Mouse (Mus musculus): ENCODE measurements at regions not wholly inside any gene's neighbourhood (a gene's known extent, or its start where the extent isn't known, plus 50 kb on each side); places are given as distances from the start of the nearest gene placed in this dataset.

DNA sequence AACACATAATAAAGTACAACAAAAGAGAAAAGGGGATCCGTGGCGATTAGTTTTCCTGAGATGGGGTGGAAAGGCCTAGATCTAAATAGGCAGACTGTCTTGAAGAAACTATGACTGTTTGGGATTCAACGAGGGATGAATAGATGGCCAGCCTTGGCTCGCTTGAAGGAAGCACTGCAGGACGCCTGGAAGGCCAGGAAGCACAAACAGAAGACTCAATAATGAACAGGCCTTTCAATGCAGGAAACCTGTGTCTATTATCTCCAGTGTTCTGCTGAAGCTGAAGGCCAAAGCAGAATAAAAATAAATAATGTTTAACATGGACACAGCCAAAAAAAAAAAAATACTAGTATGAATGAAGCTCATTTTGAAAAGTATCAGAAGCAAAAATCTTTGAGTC, 642.3 kb downstream of the Stpg2 start:
- no peak overlapping the region for H3K4me3 ChIP-seq
- H3K4me1 ChIP-seq, result no peaks in the 10 kb centered on the region
- no peaks in the 10 kb centered on the region for H3K36me3 ChIP-seq
- H3K27me3 ChIP-seq (replicated peaks), result no peaks in the 10 kb centered on the region
- 45% methylated on average over 5 of the region's 5 CpGs for WGBS
- H3K4me2 ChIP-seq (replicated peaks), result no peak overlapping the region
- no peak overlapping the region for H3K9ac ChIP-seq
- no peaks in the 10 kb centered on the region for H3K9me3 ChIP-seq
- ATAC-seq (ENCODE audit: low FRiP score, low read depth), result no peak
- no peak overlapping the region for H3K27ac ChIP-seq

DNA sequence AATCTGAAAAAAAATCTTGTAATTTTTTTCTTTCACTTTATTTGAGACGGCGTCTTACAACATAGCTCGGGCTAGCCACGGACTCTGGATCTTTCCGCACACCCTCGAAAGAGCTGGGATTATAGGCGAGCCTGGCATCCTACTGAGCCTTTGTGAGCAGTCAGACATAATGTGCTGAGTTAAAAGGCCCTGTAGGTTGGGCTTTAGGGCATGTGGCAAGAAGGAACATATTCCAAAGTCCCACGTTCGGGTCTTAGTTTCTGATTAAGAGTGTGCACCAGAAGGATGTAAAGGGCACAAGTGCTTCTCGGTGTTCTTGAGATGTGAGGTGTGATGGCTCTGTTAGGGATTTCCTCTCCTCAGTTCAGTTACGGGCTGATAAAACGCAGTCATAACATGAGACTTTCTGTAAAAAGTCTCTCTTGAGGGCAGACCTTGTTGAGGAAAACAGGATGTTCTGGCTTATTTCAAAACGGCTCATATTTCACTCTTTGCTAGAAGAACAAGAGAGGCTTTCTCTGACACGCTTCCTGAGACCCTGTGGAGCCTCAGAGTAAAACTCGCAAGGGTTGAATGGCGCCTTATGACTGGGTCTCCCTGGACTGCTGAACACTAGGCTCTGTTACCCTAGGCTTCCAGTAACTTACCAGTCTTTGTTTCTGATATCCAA, 654.6 kb downstream of the Stpg2 start:
- 28% methylated on average over 16 of the region's 16 CpGs for WGBS
- peak; percentile 52; the same call in 1 of the 2 replicates for ATAC-seq (ENCODE audit: low FRiP score, low read depth)
- Histone ChIP-seq H3K9ac (no peak overlapping the region), H3K4me1 (peaks cover 20% of the 10 kb centered on the region), H3K4me3 (no peak overlapping the region), H3K27ac (no peak overlapping the region), H3K27me3 (replicated peaks) (no peaks in the 10 kb centered on the region), H3K9me3 (no peaks in the 10 kb centered on the region), H3K4me2 (replicated peaks) (peak overlapping the region; percentile 43), H3K36me3 (no peaks in the 10 kb centered on the region)

DNA sequence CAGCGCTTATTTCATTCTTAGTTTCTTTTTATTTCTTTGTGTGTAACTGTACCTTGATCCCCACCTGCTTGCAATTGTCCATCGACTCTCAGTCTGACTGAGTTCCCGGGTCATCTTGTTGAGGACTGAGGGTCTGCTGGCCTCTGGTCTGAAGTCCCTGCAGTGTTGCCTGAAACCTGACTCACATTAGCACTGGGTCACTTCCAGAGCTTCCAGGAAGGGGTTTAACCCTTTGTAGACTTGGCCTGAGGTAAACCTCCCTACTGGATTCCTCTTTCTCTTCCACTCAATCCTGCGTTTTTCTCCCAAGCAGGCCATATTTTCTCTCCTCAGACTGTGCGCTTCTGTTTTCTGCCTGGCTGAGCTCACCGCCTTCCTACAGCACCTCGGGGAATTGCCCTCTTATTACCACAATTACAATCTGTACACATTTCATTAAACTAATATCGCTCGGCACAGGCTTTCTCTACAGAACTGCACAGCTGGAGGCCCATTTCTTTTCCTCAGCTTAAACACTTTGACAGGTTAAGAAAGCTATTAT, 655.4 kb downstream of the Stpg2 start:
- H3K9me3 ChIP-seq, result no peaks in the 10 kb centered on the region
- 7% methylated on average over 9 of the region's 9 CpGs for WGBS
- H3K9ac ChIP-seq, result no peak overlapping the region
- no peaks in the 10 kb centered on the region for H3K36me3 ChIP-seq
- no peak overlapping the region for H3K4me3 ChIP-seq
- H3K4me1 ChIP-seq, result peaks cover 20% of the 10 kb centered on the region
- peak overlapping the region; percentile 43 for H3K4me2 ChIP-seq (replicated peaks)
- H3K27ac ChIP-seq, result 0 out of 2 replicates have a peak overlapping the region, but pooled peaks have one; percentile 8
- ATAC-seq (ENCODE audit: low FRiP score, low read depth), result peak; percentile 91
- H3K27me3 ChIP-seq (replicated peaks), result no peaks in the 10 kb centered on the region

DNA sequence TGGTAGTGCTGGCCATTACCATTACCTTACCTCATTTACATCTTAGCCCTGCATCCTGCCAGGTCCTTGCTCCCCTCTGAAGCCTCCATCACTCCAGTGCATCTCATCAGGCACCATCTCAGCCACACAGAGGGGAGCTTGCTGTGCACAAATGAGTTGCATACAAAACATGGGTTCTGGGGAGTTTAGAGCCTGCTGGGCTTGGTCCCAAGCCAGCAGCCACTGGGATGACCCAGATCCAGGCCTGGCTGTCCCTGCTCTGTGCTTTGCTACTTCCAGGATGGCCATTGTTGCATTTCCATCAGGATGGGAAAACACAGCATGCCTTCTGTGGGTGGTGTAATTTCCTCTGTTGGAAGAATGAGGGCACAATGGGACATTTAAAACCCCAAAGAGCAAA, 660.8 kb downstream of the Stpg2 start:
- H3K27ac ChIP-seq, result no peak overlapping the region
- no peak overlapping the region for H3K4me2 ChIP-seq (replicated peaks)
- no peaks in the 10 kb centered on the region for H3K9me3 ChIP-seq
- H3K36me3 ChIP-seq, result no peaks in the 10 kb centered on the region
- peaks cover 5% of the 10 kb centered on the region; the same call in 1 of the 2 replicates for H3K4me1 ChIP-seq
- no peaks in the 10 kb centered on the region for H3K27me3 ChIP-seq (replicated peaks)
- H3K4me3 ChIP-seq, result no peak overlapping the region
- no peak overlapping the region for H3K9ac ChIP-seq
- ATAC-seq (ENCODE audit: low FRiP score, low read depth), result no peak

DNA sequence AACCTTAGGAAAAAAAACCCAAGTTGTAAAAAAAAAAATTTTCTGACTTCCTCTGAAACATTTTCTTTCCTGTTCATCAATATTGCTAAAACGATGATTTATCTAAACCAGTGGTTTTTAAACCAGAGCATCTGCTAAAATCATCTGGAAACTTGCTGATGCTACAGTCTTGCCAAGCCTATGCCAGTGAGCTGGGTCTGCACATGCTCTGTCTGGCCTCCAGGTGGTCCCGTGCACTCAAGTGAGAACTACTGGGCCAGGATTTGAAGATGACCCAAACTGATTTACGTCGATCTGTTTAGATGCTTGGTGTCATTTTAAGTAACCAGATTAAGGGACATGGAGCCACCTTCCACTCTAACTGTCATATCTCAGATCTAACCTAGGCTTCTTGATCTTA, 661.5 kb downstream of the Stpg2 start:
- Histone ChIP-seq H3K4me1 (no peaks in the 10 kb centered on the region), H3K9ac (no peak overlapping the region), H3K4me2 (replicated peaks) (no peak overlapping the region), H3K9me3 (no peaks in the 10 kb centered on the region), H3K4me3 (no peak overlapping the region), H3K36me3 (no peaks in the 10 kb centered on the region), H3K27me3 (replicated peaks) (no peaks in the 10 kb centered on the region), H3K27ac (no peak overlapping the region)
- 87% methylated on average over 4 of the region's 4 CpGs for WGBS
- peak; percentile 72; the same call in 1 of the 2 replicates for ATAC-seq (ENCODE audit: low FRiP score, low read depth)

DNA sequence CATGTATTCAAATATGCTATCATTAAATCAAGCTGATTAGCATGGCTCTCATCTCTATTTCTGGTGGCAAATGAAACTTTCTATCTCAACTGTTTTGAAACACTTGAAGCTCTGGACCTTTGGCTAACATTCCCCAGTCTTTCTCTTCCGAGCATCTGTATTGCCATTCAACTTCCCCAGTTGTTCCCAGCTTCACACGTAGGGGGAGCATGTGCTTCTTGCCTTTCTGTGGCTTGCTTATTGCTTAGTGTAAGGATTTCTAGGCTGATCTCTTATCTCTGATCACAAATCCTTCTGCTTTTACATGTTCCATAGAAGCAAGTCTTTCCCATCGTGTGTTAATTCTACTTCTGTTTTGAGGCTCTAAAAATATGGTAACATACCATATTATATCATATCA, 662.0 kb downstream of the Stpg2 start:
- Histone ChIP-seq H3K27ac (no peak overlapping the region), H3K9ac (no peak overlapping the region), H3K36me3 (no peaks in the 10 kb centered on the region), H3K4me1 (no peaks in the 10 kb centered on the region), H3K27me3 (replicated peaks) (no peaks in the 10 kb centered on the region), H3K4me3 (no peak overlapping the region), H3K4me2 (replicated peaks) (no peak overlapping the region), H3K9me3 (no peaks in the 10 kb centered on the region)
- ATAC-seq (ENCODE audit: low FRiP score, low read depth), result no peak
- 73% methylated on average over 3 of the region's 3 CpGs for WGBS

DNA sequence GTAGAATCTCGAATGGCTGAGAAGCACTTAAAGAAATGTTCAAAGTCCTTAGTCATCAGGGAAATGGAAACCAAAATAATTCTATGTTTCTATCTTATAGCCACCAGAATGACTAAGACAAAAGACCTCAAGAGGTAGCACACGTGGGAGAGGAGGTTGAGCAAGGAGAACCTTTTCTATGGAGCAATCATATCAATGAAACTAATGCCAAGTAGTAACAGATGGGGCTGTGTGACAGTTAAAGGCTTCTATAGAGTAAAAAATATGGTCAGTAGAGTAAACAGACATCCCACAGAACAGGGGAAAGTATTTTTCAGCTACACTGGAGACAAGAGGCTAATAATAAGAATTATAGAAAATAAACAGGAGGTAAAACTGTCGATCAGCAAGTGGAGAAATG, 664.3 kb downstream of the Stpg2 start:
- no peak for ATAC-seq (ENCODE audit: low FRiP score, low read depth)

DNA sequence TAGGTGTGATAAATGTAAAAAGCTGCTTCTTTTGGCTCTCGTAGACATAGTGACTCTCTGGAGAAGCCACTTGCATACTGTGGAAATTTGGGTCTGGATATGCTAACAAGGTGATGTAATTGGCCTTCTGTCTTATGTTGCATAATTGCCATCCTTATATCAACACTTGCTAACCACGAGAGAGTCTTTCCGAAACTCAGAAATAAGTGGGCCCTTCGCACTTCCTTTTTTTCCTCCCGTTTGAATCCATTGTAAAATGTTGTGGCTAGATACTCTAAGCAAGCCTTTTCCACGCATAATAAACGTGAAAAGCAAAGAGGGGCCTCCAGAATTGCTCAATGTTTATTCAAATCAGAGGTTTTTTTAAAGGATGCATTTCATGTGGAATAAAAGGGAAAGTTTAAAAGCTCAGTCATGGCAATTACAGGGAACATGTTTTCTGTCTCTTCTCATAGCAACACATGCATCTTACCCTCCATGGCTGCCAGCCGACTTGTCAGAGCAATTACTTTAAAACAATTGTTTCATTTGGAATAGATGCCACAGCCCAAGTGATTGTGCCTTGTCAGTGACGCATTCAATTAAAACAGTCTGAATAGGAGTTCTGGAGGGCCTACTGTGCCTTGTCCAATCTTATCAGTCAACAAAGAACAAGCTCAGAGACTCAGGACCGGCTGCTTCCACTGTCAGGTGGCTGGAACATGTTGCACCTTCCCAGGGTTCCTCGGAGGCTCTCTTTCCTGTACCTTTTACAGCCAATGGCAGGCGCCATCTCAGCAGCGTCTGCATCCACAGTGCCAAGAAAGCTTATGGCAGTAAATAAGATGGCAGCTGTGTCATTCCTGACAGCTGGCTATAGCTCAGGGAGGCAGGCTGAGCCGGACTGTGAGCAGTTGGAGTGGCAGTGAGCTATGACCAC, 680.7 kb downstream of the Stpg2 start:
- H3K9ac ChIP-seq, result no peak overlapping the region
- H3K4me1 ChIP-seq, result peaks cover 10% of the 10 kb centered on the region
- no peaks in the 10 kb centered on the region for H3K36me3 ChIP-seq
- no peak overlapping the region for H3K27ac ChIP-seq
- peak overlapping the region; percentile 45 for H3K4me2 ChIP-seq (replicated peaks)
- ATAC-seq (ENCODE audit: low FRiP score, low read depth), result peak; percentile 93
- H3K27me3 ChIP-seq (replicated peaks), result no peaks in the 10 kb centered on the region
- no peaks in the 10 kb centered on the region for H3K9me3 ChIP-seq
- no peak overlapping the region for H3K4me3 ChIP-seq
- WGBS, result 24% methylated on average over 14 of the region's 14 CpGs

More for the DNA sequence above, 664.3 kb downstream of the Stpg2 start:
- H3K9ac ChIP-seq, result no peak overlapping the region
- 88% methylated on average over 3 of the region's 3 CpGs for WGBS
- H3K27me3 ChIP-seq (replicated peaks), result no peaks in the 10 kb centered on the region
- H3K4me1 ChIP-seq, result no peaks in the 10 kb centered on the region
- no peaks in the 10 kb centered on the region for H3K36me3 ChIP-seq
- no peak overlapping the region for H3K4me2 ChIP-seq (replicated peaks)
- no peak overlapping the region for H3K27ac ChIP-seq
- H3K4me3 ChIP-seq, result no peak overlapping the region
- no peaks in the 10 kb centered on the region for H3K9me3 ChIP-seq

DNA sequence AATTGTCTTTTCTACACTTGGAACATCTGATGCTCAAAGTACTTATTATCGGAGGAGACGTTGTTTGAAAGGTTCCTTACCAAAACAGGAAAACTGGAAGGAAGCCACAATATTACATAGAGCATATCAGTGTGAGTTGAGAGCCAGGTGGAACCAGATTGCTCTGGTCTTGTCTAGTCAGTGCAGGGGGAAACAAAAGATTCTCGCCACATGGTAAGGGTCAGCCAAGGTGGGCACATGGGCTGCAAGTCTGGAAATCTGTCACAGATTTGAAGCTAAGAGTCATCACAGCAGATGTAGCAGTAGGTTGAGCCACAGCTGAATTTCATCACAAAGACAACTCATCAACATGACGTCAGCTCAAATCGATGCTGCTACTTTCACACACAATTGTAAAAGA, 681.8 kb downstream of the Stpg2 start:
- no peak overlapping the region for H3K4me3 ChIP-seq
- no peaks in the 10 kb centered on the region for H3K36me3 ChIP-seq
- no peak overlapping the region for H3K27ac ChIP-seq
- H3K9ac ChIP-seq, result no peak overlapping the region
- no peak overlapping the region for H3K4me2 ChIP-seq (replicated peaks)
- ATAC-seq (ENCODE audit: low FRiP score, low read depth), result no peak
- H3K9me3 ChIP-seq, result no peaks in the 10 kb centered on the region
- 77% methylated on average over 5 of the region's 5 CpGs for WGBS
- H3K4me1 ChIP-seq, result peaks cover 10% of the 10 kb centered on the region
- no peaks in the 10 kb centered on the region for H3K27me3 ChIP-seq (replicated peaks)

DNA sequence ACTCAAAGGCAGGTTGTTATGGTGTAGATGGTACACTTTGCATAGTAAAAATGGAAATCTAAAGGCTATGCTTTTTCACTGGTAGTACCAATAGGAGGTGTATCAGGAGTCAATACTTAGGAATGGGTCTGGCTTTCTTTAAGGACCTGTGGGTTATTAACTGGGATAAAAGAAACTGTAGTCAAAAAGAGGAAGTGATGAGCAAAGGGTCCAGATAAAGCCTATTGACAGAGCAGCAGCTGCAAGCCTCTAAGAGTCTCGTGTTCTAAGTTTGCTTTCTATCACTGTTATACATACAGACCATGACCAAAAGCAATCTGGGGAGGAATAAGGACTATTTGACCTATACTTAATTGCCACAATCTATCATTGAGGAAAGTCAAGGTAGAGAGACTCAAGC, 683.0 kb downstream of the Stpg2 start:
- H3K4me2 ChIP-seq (replicated peaks), result no peak overlapping the region
- H3K36me3 ChIP-seq, result no peaks in the 10 kb centered on the region
- H3K9me3 ChIP-seq, result no peaks in the 10 kb centered on the region
- H3K27ac ChIP-seq, result no peak overlapping the region
- no peaks in the 10 kb centered on the region for H3K27me3 ChIP-seq (replicated peaks)
- WGBS, result 65% methylated on average over 1 of the region's 1 CpGs
- H3K4me1 ChIP-seq, result peaks cover 10% of the 10 kb centered on the region
- H3K4me3 ChIP-seq, result no peak overlapping the region
- ATAC-seq (ENCODE audit: low FRiP score, low read depth), result no peak
- H3K9ac ChIP-seq, result no peak overlapping the region

DNA sequence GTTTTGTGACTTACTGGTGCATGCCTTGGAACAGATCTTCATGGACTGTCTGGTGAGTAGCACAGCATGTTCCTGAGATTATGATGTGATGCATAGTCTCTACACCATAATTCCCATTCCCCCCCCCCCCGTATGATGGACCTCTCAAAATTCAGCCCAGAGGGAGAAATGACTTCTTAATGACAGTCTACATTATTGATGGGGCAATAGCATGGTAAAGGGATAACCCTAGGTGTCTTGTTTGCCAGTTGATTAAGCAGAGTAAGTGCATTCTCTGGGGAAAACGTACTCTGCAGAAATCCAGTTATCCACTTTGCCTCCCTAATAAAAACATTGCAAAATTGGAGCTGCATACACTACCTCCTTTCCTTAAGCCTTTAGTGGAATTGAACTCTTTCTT, 684.7 kb downstream of the Stpg2 start:
- no peaks in the 10 kb centered on the region for H3K27me3 ChIP-seq (replicated peaks)
- H3K4me1 ChIP-seq, result peaks cover 10% of the 10 kb centered on the region
- no peak for ATAC-seq (ENCODE audit: low FRiP score, low read depth)
- no peaks in the 10 kb centered on the region for H3K9me3 ChIP-seq
- WGBS, result 67% methylated on average over 2 of the region's 2 CpGs
- no peak overlapping the region for H3K4me3 ChIP-seq
- H3K27ac ChIP-seq, result no peak overlapping the region
- no peaks in the 10 kb centered on the region for H3K36me3 ChIP-seq
- H3K9ac ChIP-seq, result no peak overlapping the region
- no peak overlapping the region for H3K4me2 ChIP-seq (replicated peaks)

DNA sequence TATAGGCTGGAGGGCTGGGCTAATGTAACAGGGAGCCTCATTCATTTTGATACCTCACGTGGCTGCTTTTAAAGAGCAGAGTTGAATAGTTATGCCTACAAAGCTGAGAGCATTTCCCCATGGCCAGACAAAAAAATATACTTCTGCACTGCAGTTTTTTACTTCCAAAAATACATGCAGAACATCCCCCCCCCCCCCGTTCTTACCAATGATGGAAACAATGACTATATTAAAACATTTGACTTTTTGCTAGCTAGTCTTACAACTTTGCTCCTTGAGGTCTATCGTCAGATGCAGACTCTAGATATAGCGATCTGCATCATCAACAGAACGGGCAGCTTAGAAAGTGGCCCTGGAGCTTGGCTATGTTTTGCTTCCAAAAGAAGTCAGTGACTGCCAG, 692.4 kb downstream of the Stpg2 start:
- H3K4me2 ChIP-seq (replicated peaks), result no peak overlapping the region
- no peak for ATAC-seq (ENCODE audit: low FRiP score, low read depth)
- H3K4me3 ChIP-seq, result no peak overlapping the region
- no peak overlapping the region for H3K27ac ChIP-seq
- WGBS, result 84% methylated on average over 5 of the region's 5 CpGs
- H3K36me3 ChIP-seq, result no peaks in the 10 kb centered on the region
- H3K9ac ChIP-seq, result no peak overlapping the region
- H3K4me1 ChIP-seq, result 0 out of 2 replicates have a peak, but pooled peaks cover 2% of the 10 kb centered on the region
- 0 out of 2 replicates have a peak, but pooled peaks cover 5% of the 10 kb centered on the region for H3K9me3 ChIP-seq
- no peaks in the 10 kb centered on the region for H3K27me3 ChIP-seq (replicated peaks)

Measured in neural tube, embryonic 12.5 days (tissue).